Comparison of ENCODE assay signal across 35 mouse cellular contexts in genomic region chr2:84996376-84996775, GRCm38 (mm10). TPM values are rescaled to one million over a fixed set of nuclear protein-coding genes. Genes with fewer than 3 reads are reported as not detected.
DNase-seq lines count a peak whose midpoint lies in the region; ATAC-seq and TF ChIP-seq lines count a peak whose summit lies in the region.
"Had no signal": no experiment of that assay in that cellular context is flagged by ENCODE, and none has a peak within 500 bp of the region (broad histone marks: within the 10 kb centered on the region; RNA-seq: fewer than 3 reads in every experiment).

No protein-coding gene starts in this region.

- peak; percentile 14 for DNase-seq in 3T3-L1 (ENCODE audit: low read depth, low spot score)
- DNase-seq in liver, postnatal 0 days: peak; percentile 60
- DNase-seq in spleen, adult 12 weeks (ENCODE audit: low spot score): no peak
- no peak for DNase-seq in embryo, embryonic 11 days
- no peak for DNase-seq in T-cell, adult 2 months (ENCODE audit: low spot score)
- DNase-seq in cerebellum, postnatal 25 days: no peak
- DNase-seq: adrenal gland, postnatal 10 days; cerebellum, adult 8-10 months; cerebellum, postnatal 36 days; gastrocnemius, postnatal 25 days; heart, adult 18-20 months; heart, postnatal 4 days; kidney, adult 11 months; kidney, postnatal 4 days; lung, embryonic 14.5 days; lung, postnatal 14 days; thymus, adult 2 months; thymus, postnatal 36 days had no signal

- WGBS in liver, embryonic 12.5 days (ENCODE audit: insufficient replicate concordance): 20% methylated on average over 2 of the region's 2 CpGs
- 25% methylated on average over 2 of the region's 2 CpGs for WGBS in liver, postnatal 0 days (ENCODE audit: insufficient replicate concordance)

- ATAC-seq in common myeloid progenitor, adult 5-6 weeks (replicated peaks; ENCODE audit: low read depth, poor library complexity, severe bottlenecking): peak; percentile 13
- ATAC-seq in liver, embryonic 12.5 days: peak; percentile 63
- peak; percentile 98 for ATAC-seq in liver, postnatal 0 days
- ATAC-seq: CD4-positive, CD25-positive, alpha-beta regulatory T cell, adult 4 months; midbrain, embryonic 15.5 days had no signal

- H3K4me1 ChIP-seq in liver, embryonic 12.5 days: peaks cover 43% of the 10 kb centered on the region
- H3K4me1 ChIP-seq in liver, postnatal 0 days (ENCODE audit: insufficient read depth): peaks cover 33% of the 10 kb centered on the region
- H3K4me1 ChIP-seq: forebrain, embryonic 12.5 days; hindbrain, embryonic 13.5 days; limb, embryonic 13.5 days; midbrain, embryonic 10.5 days; midbrain, embryonic 15.5 days had no signal

- TF ChIP-seq CTCF in liver, postnatal 0 days (IDR thresholded peaks at IDR 0.05; ENCODE audit: low read depth): no peak

- H3K27me3 ChIP-seq in liver, embryonic 12.5 days (replicated peaks): peaks cover 27% of the 10 kb centered on the region; the same call in 1 of the 2 replicates
- no peaks in the 10 kb centered on the region for H3K27me3 ChIP-seq in liver, postnatal 0 days (ENCODE audit: insufficient read depth, low read length)
- H3K27me3 ChIP-seq: forebrain, embryonic 12.5 days; hindbrain, embryonic 13.5 days; limb, embryonic 13.5 days; midbrain, embryonic 15.5 days had no signal

- H3K27ac ChIP-seq in liver, embryonic 12.5 days: no peak overlapping the region
- peak overlapping the region; percentile 90 for H3K27ac ChIP-seq in liver, postnatal 0 days (ENCODE audit: low read depth)
- H3K27ac ChIP-seq: forebrain, embryonic 12.5 days; hindbrain, embryonic 13.5 days; limb, embryonic 13.5 days; midbrain, embryonic 10.5 days; midbrain, embryonic 15.5 days had no signal

- TF ChIP-seq EP300 in liver, postnatal 0 days (IDR thresholded peaks at IDR 0.05; ENCODE audit: low read depth): peak; percentile 73; the same call in 1 of the 2 replicates

- no peak overlapping the region for H3K9ac ChIP-seq in liver, embryonic 12.5 days
- no peak overlapping the region for H3K9ac ChIP-seq in liver, postnatal 0 days (replicated peaks)
- H3K9ac ChIP-seq: forebrain, embryonic 12.5 days; hindbrain, embryonic 13.5 days; limb, embryonic 13.5 days; lung, embryonic 14.5 days; midbrain, embryonic 15.5 days had no signal

- H3K9me3 ChIP-seq in liver, embryonic 12.5 days (replicated peaks): no peaks in the 10 kb centered on the region
- no peaks in the 10 kb centered on the region for H3K9me3 ChIP-seq in liver, postnatal 0 days (ENCODE audit: low read length)
- H3K9me3 ChIP-seq: forebrain, embryonic 12.5 days; hindbrain, embryonic 13.5 days; limb, embryonic 13.5 days; midbrain, embryonic 10.5 days; midbrain, embryonic 15.5 days had no signal

- H3K4me3 ChIP-seq in liver, embryonic 12.5 days: no peak overlapping the region
- no peak overlapping the region for H3K4me3 ChIP-seq in liver, postnatal 0 days (ENCODE audit: low read depth, low read length)
- H3K4me3 ChIP-seq: forebrain, embryonic 12.5 days; hindbrain, embryonic 13.5 days; limb, embryonic 13.5 days; midbrain, embryonic 10.5 days; midbrain, embryonic 15.5 days had no signal

- H3K4me2 ChIP-seq in liver, embryonic 12.5 days: no peak overlapping the region
- H3K4me2 ChIP-seq in liver, postnatal 0 days (ENCODE audit: low read depth, low read length): no peak overlapping the region
- H3K4me2 ChIP-seq: forebrain, embryonic 12.5 days; heart, embryonic 11.5 days; hindbrain, embryonic 13.5 days; limb, embryonic 13.5 days; lung, embryonic 14.5 days; midbrain, embryonic 15.5 days had no signal

- no peaks in the 10 kb centered on the region for H3K36me3 ChIP-seq in liver, embryonic 12.5 days
- H3K36me3 ChIP-seq in liver, postnatal 0 days (replicated peaks; ENCODE audit: insufficient read depth, low read length): no peaks in the 10 kb centered on the region
- H3K36me3 ChIP-seq: forebrain, embryonic 12.5 days; hindbrain, embryonic 13.5 days; limb, embryonic 13.5 days; midbrain, embryonic 10.5 days; midbrain, embryonic 15.5 days had no signal

RNA-seq across cellular contexts. Expression of gene Prg3, which starts 8.4 kb away (rescaled TPM):
- 2.8 and 7.1 TPM in 2 replicates for total RNA-seq in common myeloid progenitor, adult 5-6 weeks (2017)
- 3.1 and 7.1 TPM in 2 replicates for polyA plus RNA-seq in liver, embryonic 12.5 days (2016; fragmentation: Nextera tagmentation; extraction: Ambion mirVana)
- polyA plus RNA-seq in liver, postnatal 0 days (2015; fragmentation: Nextera tagmentation; extraction: Ambion mirVana): 4.0 and 5.1 TPM in 2 replicates
- total RNA-seq: gastrocnemius, adult 18-20 months; gastrocnemius, postnatal 25 days; heart, adult 18-20 months; heart, postnatal 4 days; layer of hippocampus, adult 8-10 months; layer of hippocampus, postnatal 25 days; left cerebral cortex, adult 8-10 months; left cerebral cortex, postnatal 36 days; neutrophil, adult 5-6 weeks had no signal
- polyA plus RNA-seq: CD4-positive, CD25-positive, alpha-beta regulatory T cell, adult 4 months; embryonic facial prominence, embryonic 14.5 days; forebrain, embryonic 12.5 days; hindbrain, embryonic 13.5 days; kidney, embryonic 16.5 days; limb, embryonic 13.5 days; lung, embryonic 14.5 days; midbrain, embryonic 10.5 days; midbrain, embryonic 15.5 days had no signal

RNA-seq across cellular contexts. Expression of gene Prg2, which starts 16.1 kb away (rescaled TPM):
- total RNA-seq in common myeloid progenitor, adult 5-6 weeks (2017): 26.2 and 36.6 TPM in 2 replicates
- polyA plus RNA-seq in liver, embryonic 12.5 days (2016; fragmentation: Nextera tagmentation; extraction: Ambion mirVana): 27.7 and 79.1 TPM in 2 replicates
- polyA plus RNA-seq in liver, postnatal 0 days (2015; fragmentation: Nextera tagmentation; extraction: Ambion mirVana): 22.0 and 26.1 TPM in 2 replicates
- total RNA-seq: gastrocnemius, adult 18-20 months; gastrocnemius, postnatal 25 days; heart, adult 18-20 months; heart, postnatal 4 days; layer of hippocampus, adult 8-10 months; layer of hippocampus, postnatal 25 days; left cerebral cortex, postnatal 36 days had no signal
- polyA plus RNA-seq: CD4-positive, CD25-positive, alpha-beta regulatory T cell, adult 4 months; embryonic facial prominence, embryonic 14.5 days; forebrain, embryonic 12.5 days; kidney, embryonic 16.5 days; lung, embryonic 14.5 days; midbrain, embryonic 10.5 days had no signal

RNA-seq across cellular contexts. Expression of gene Ssrp1, which starts 40.7 kb away (rescaled TPM):
- total RNA-seq in common myeloid progenitor, adult 5-6 weeks (2017): 433 and 486 TPM in 2 replicates
- 228 and 230 TPM in 2 replicates for polyA plus RNA-seq in liver, embryonic 12.5 days (2016; fragmentation: Nextera tagmentation; extraction: Ambion mirVana)
- 69.8 and 80.8 TPM in 2 replicates for polyA plus RNA-seq in liver, postnatal 0 days (2015; fragmentation: Nextera tagmentation; extraction: Ambion mirVana)

RNA-seq across cellular contexts. Expression of gene P2rx3, which starts 40.9 kb away (rescaled TPM):
- not detected in 2 replicates for total RNA-seq in common myeloid progenitor, adult 5-6 weeks (2017)
- 0.30 and 0.61 TPM in 2 replicates for polyA plus RNA-seq in liver, embryonic 12.5 days (2016; fragmentation: Nextera tagmentation; extraction: Ambion mirVana)
- polyA plus RNA-seq in liver, postnatal 0 days (2015; fragmentation: Nextera tagmentation; extraction: Ambion mirVana): 0.56 and 0.57 TPM in 2 replicates
- total RNA-seq: neutrophil, adult 5-6 weeks had no signal

RNA-seq across cellular contexts. Expression of gene Tnks1bp1, which starts 51.4 kb away (rescaled TPM):
- total RNA-seq in common myeloid progenitor, adult 5-6 weeks (2017): 2.9 and 5.1 TPM in 2 replicates
- 7.9 and 8.7 TPM in 2 replicates for polyA plus RNA-seq in liver, embryonic 12.5 days (2016; fragmentation: Nextera tagmentation; extraction: Ambion mirVana)
- polyA plus RNA-seq in liver, postnatal 0 days (2015; fragmentation: Nextera tagmentation; extraction: Ambion mirVana): 6.0 and 6.5 TPM in 2 replicates

Comparison
In these comparisons a context has a peak if more than half of its experiments do, and no peak if none do; other contexts are left out.
1. DNase-seq: peak in 3T3-L1 (single experiment) and liver, postnatal 0 days (single experiment); none in spleen, adult 12 weeks (single experiment), embryo, embryonic 11 days (single experiment), T-cell, adult 2 months (single experiment) and cerebellum, postnatal 25 days (0 of 2).
2. ATAC-seq: peak in every context shown above with its lines; median percentile 98 in liver, postnatal 0 days; 63 in liver, embryonic 12.5 days; 13 in common myeloid progenitor, adult 5-6 weeks.